8 mouse cellular contexts compared by ENCODE assay signal in the genomic region with DNA sequence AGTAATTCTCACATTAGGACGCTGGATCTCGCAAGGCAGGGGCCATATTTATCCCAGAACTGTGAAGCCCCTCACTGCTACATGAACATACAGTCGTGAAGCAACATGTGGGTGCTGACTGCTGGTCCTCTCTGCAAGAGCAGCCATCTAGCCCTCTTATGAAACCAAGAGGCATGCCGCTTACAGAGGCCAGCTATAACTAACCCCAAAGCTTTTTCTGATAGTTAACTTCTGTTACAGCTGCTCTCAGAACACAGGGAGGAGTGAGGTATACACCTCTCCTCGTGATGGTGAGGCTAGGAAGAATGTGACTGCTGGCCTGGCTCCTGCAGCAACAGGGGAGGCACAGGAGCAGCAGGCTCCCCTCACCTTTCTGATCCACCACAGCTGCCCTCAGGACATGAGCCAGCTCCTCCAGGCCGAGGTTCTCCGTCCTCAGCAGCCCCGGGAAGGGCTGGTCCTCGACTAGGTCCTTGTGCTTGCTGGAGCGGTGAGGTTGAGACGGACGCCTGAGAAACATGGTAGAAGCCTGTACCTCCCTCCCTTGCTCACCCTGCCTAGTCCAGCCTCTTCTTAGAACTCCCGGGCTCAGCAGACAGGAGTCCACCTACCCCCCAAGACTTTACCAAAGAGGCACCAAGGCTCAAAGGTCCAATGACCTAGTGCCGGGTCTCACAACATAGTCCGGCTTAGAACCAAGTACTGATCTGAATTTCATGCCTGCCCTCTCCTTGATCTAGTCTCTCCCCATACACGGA. TPM values are rescaled to one million over a fixed set of nuclear protein-coding genes. Genes with fewer than 3 reads are reported as not detected.
DNase-seq lines count a peak whose midpoint lies in the region; ATAC-seq and TF ChIP-seq lines count a peak whose summit lies in the region.

No protein-coding gene starts in this region.

- no peaks in the 10 kb centered on the region for H3K27me3 ChIP-seq in heart, embryonic 11.5 days (ENCODE audit: control insufficient read depth, insufficient read depth, low read length)
- no peaks in the 10 kb centered on the region for H3K27me3 ChIP-seq in liver, embryonic 14.5 days (ENCODE audit: control insufficient read depth, insufficient read depth, low read length)
- H3K27me3 ChIP-seq in stomach, postnatal 0 days (ENCODE audit: control insufficient read depth, insufficient read depth, low read length) = no peaks in the 10 kb centered on the region

- intact Hi-C loops in heart, postnatal 36 days (cut with DNase I) = loop anchor here (2.0 kb wide), 1 partner anchor 40 kb away; the partner anchor contains the start of gene Arpc4

- peak; percentile 33 for ATAC-seq in heart, embryonic 11.5 days (replicated peaks; ENCODE audit: insufficient number of reproducible peaks, low FRiP score, low TSS enrichment)
- peak; percentile 69 for ATAC-seq in liver, embryonic 14.5 days (ENCODE audit: insufficient read depth)
- ATAC-seq in stomach, postnatal 0 days (ENCODE audit: low FRiP score, low TSS enrichment) = peak; percentile 60

- H3K9ac ChIP-seq in heart, embryonic 11.5 days (ENCODE audit: low read depth, low read length) = peak overlapping the region; percentile 84
- peak overlapping the region; percentile 72 for H3K9ac ChIP-seq in liver, embryonic 14.5 days (replicated peaks)
- peak overlapping the region; percentile 66 for H3K9ac ChIP-seq in stomach, postnatal 0 days (ENCODE audit: low read length)

- peak overlapping the region; percentile 93 for H3K4me2 ChIP-seq in heart, embryonic 11.5 days
- H3K4me2 ChIP-seq in liver, embryonic 14.5 days (ENCODE audit: low read depth) = peak overlapping the region; percentile 93
- H3K4me2 ChIP-seq in stomach, postnatal 0 days (replicated peaks; ENCODE audit: low read depth) = peak overlapping the region; percentile 74

- TF ChIP-seq CTCF in liver, embryonic 14.5 days (IDR thresholded peaks at IDR 0.05; ENCODE audit: low read depth) = no peak
- no peak for TF ChIP-seq CTCF in stomach, postnatal 0 days (IDR thresholded peaks at IDR 0.05; ENCODE audit: low read depth)

- H3K9me3 ChIP-seq in heart, embryonic 11.5 days (replicated peaks; ENCODE audit: control insufficient read depth, low read length) = no peaks in the 10 kb centered on the region
- no peaks in the 10 kb centered on the region for H3K9me3 ChIP-seq in liver, embryonic 14.5 days (ENCODE audit: control insufficient read depth, low read length)
- no peaks in the 10 kb centered on the region for H3K9me3 ChIP-seq in stomach, postnatal 0 days (ENCODE audit: control insufficient read depth, low read length)

- WGBS in heart, embryonic 11.5 days (ENCODE audit: insufficient replicate concordance) = 17% methylated on average over 16 of the region's 16 CpGs
- WGBS in liver, embryonic 14.5 days (ENCODE audit: insufficient replicate concordance) = 11% methylated on average over 16 of the region's 16 CpGs
- WGBS in stomach, postnatal 0 days = 10% methylated on average over 16 of the region's 16 CpGs

- peak overlapping the region; percentile 30; the same call in 1 of the 2 replicates for H3K27ac ChIP-seq in heart, embryonic 11.5 days (ENCODE audit: low read depth, low read length)
- H3K27ac ChIP-seq in liver, embryonic 14.5 days = no peak overlapping the region
- H3K27ac ChIP-seq in stomach, postnatal 0 days (replicated peaks) = peak overlapping the region; percentile 8; the same call in 1 of the 2 replicates

- H3K4me1 ChIP-seq in heart, embryonic 11.5 days (ENCODE audit: control insufficient read depth, insufficient read depth, low read length) = peaks cover 8% of the 10 kb centered on the region
- H3K4me1 ChIP-seq in liver, embryonic 14.5 days (replicated peaks; ENCODE audit: control insufficient read depth in 2 of 2, insufficient read depth in 2 of 2, low read length in 1 of 2) = peaks cover 4 to 11% of the 10 kb centered on the region in 2 experiments; a peak in 3 of 4 replicates
- H3K4me1 ChIP-seq in stomach, postnatal 0 days (replicated peaks; ENCODE audit: control insufficient read depth, insufficient read depth) = peaks cover 3% of the 10 kb centered on the region; the same call in 1 of the 2 replicates

- H3K36me3 ChIP-seq in heart, embryonic 11.5 days (ENCODE audit: control insufficient read depth, insufficient read depth, low read length) = no peaks in the 10 kb centered on the region
- H3K36me3 ChIP-seq in liver, embryonic 14.5 days (replicated peaks; ENCODE audit: control insufficient read depth, insufficient read depth, low read depth) = no peaks in the 10 kb centered on the region
- no peaks in the 10 kb centered on the region for H3K36me3 ChIP-seq in stomach, postnatal 0 days (ENCODE audit: control insufficient read depth, insufficient read depth, low read length)

- DNase-seq in heart, postnatal 36 days = no peak
- DNase-seq in 416B (ENCODE audit: low read depth) (peak; percentile 29), adipocyte (ENCODE audit: low spot score) (peak; percentile 32)
- peak; percentile 29 for DNase-seq in heart, postnatal 4 days
- DNase-seq in liver, embryonic 14.5 days (ENCODE audit: low read depth in 3 of 3, low spot score in 3 of 3) = peak in 1 of 3 experiments; percentile 16
- no peak for DNase-seq in stomach, postnatal 0 days (ENCODE audit: low spot score)
- DNase-seq in retina, postnatal 1 day = no peak

- H3K4me3 ChIP-seq in heart, embryonic 11.5 days (ENCODE audit: low read depth, low read length) = peak overlapping the region; percentile 68
- peak overlapping the region; percentile 65 to 82 for H3K4me3 ChIP-seq in liver, embryonic 14.5 days (ENCODE audit: insufficient read depth in 1 of 2, low read depth in 2 of 2, low read length in 2 of 2)
- peak overlapping the region; percentile 57 for H3K4me3 ChIP-seq in stomach, postnatal 0 days (ENCODE audit: low read depth, low read length)

- no peak for TF ChIP-seq EP300 in liver, embryonic 14.5 days (IDR thresholded peaks at IDR 0.05; ENCODE audit: low read depth)
- no peak for TF ChIP-seq EP300 in stomach, postnatal 0 days (optimal IDR thresholded peaks at IDR 0.05)

RNA-seq across cellular contexts. Expression of gene Rpusd3, which starts 0.5 kb away (rescaled TPM):
- polyA plus RNA-seq in heart, embryonic 11.5 days (2014; fragmentation: Nextera tagmentation; extraction: Ambion mirVana) = 15.9 and 21.2 TPM in 2 replicates
- total RNA-seq in heart, postnatal 36 days (2021) = 10 to 100 TPM in 1 of 2 experiments, 1 to 10 TPM in 1; 9.9 to 11.6 TPM
- total RNA-seq in heart, postnatal 4 days (2021) = 1 to 10 TPM; 7.1 to 7.9 TPM
- 8.1 and 12.8 TPM in 2 replicates for polyA plus RNA-seq in liver, embryonic 14.5 days (2012; rRNA removed)
- 8.6 and 11.0 TPM in 2 replicates for polyA plus RNA-seq in liver, embryonic 14.5 days (2014; fragmentation: Nextera tagmentation; extraction: Ambion mirVana)
- polyA plus RNA-seq in stomach, postnatal 0 days (2015; fragmentation: Nextera tagmentation; extraction: Ambion mirVana) = 11.8 and 12.9 TPM in 2 replicates

RNA-seq across cellular contexts. Expression of gene Cidec, which starts 16.9 kb away (rescaled TPM):
- not detected in 2 replicates for polyA plus RNA-seq in heart, embryonic 11.5 days (2014; fragmentation: Nextera tagmentation; extraction: Ambion mirVana)
- total RNA-seq in heart, postnatal 36 days (2021) = 10 to 100 TPM in 1 of 2 experiments, 1 to 10 TPM in 1; 2.5 to 14.0 TPM
- total RNA-seq in heart, postnatal 4 days (2021) = 1 to 10 TPM; 1.8 to 2.3 TPM
- polyA plus RNA-seq in liver, embryonic 14.5 days (2012; rRNA removed) = 0.02 TPM in 2 replicates
- polyA plus RNA-seq in liver, embryonic 14.5 days (2014; fragmentation: Nextera tagmentation; extraction: Ambion mirVana) = 0.13 TPM in 1 of 2 replicates, not detected in the other
- 31.0 and 31.2 TPM in 2 replicates for polyA plus RNA-seq in stomach, postnatal 0 days (2015; fragmentation: Nextera tagmentation; extraction: Ambion mirVana)

RNA-seq across cellular contexts. Expression of gene Jagn1, which starts 23.7 kb away (rescaled TPM):
- 58.9 and 65.8 TPM in 2 replicates for polyA plus RNA-seq in heart, embryonic 11.5 days (2014; fragmentation: Nextera tagmentation; extraction: Ambion mirVana)
- total RNA-seq in heart, postnatal 36 days (2021) = 10 to 100 TPM; 20.4 to 20.9 TPM
- 10 to 100 TPM; 28.3 to 34.7 TPM for total RNA-seq in heart, postnatal 4 days (2021)
- polyA plus RNA-seq in liver, embryonic 14.5 days (2012; rRNA removed) = 23.1 and 24.3 TPM in 2 replicates
- 27.0 and 31.7 TPM in 2 replicates for polyA plus RNA-seq in liver, embryonic 14.5 days (2014; fragmentation: Nextera tagmentation; extraction: Ambion mirVana)
- polyA plus RNA-seq in stomach, postnatal 0 days (2015; fragmentation: Nextera tagmentation; extraction: Ambion mirVana) = 69.2 and 69.6 TPM in 2 replicates

RNA-seq across cellular contexts. Expression of gene Ttll3, which starts 29.6 kb away (rescaled TPM):
- polyA plus RNA-seq in heart, embryonic 11.5 days (2014; fragmentation: Nextera tagmentation; extraction: Ambion mirVana) = 1.5 and 2.6 TPM in 2 replicates
- total RNA-seq in heart, postnatal 36 days (2021) = 1 to 10 TPM in 1 of 2 experiments, under 1 TPM in 1; 0.67 to 1.5 TPM
- total RNA-seq in heart, postnatal 4 days (2021) = 1 to 10 TPM; 1.7 to 2.7 TPM
- polyA plus RNA-seq in liver, embryonic 14.5 days (2012; rRNA removed) = 1.6 and 2.3 TPM in 2 replicates
- 0.41 and 0.44 TPM in 2 replicates for polyA plus RNA-seq in liver, embryonic 14.5 days (2014; fragmentation: Nextera tagmentation; extraction: Ambion mirVana)
- 1.2 TPM in 2 replicates for polyA plus RNA-seq in stomach, postnatal 0 days (2015; fragmentation: Nextera tagmentation; extraction: Ambion mirVana)

RNA-seq across cellular contexts. Expression of gene Il17re, which starts 39.7 kb away (rescaled TPM):
- polyA plus RNA-seq in heart, embryonic 11.5 days (2014; fragmentation: Nextera tagmentation; extraction: Ambion mirVana) = 0.72 TPM in 2 replicates
- under 1 TPM; 0.65 to 0.67 TPM for total RNA-seq in heart, postnatal 36 days (2021)
- 1 to 10 TPM; 1.1 to 1.3 TPM for total RNA-seq in heart, postnatal 4 days (2021)
- 0.11 and 0.24 TPM in 2 replicates for polyA plus RNA-seq in liver, embryonic 14.5 days (2012; rRNA removed)
- 0.08 TPM in 1 of 2 replicates, not detected in the other for polyA plus RNA-seq in liver, embryonic 14.5 days (2014; fragmentation: Nextera tagmentation; extraction: Ambion mirVana)
- 25.5 and 30.6 TPM in 2 replicates for polyA plus RNA-seq in stomach, postnatal 0 days (2015; fragmentation: Nextera tagmentation; extraction: Ambion mirVana)

Comparison
In these comparisons a context has a peak if more than half of its experiments do, and no peak if none do; other contexts are left out.
1. DNase-seq: peak in 416B (single experiment), adipocyte (single experiment) and heart, postnatal 4 days (single experiment); none in heart, postnatal 36 days (0 of 2), stomach, postnatal 0 days (single experiment) and retina, postnatal 1 day (single experiment).
2. RNA of gene Cidec, which starts 16.9 kb away (polyA plus RNA-seq): 31.0 to 31.2 TPM in stomach, postnatal 0 days; 0.02 to 0.13 TPM in liver, embryonic 14.5 days and not detected in heart, embryonic 11.5 days; every median in the first group is over 10 times any median in the second.
3. Peak in every context shown above with its lines, with median percentiles within 50 percentile points of each other: ATAC-seq, H3K4me2 ChIP-seq, H3K4me3 ChIP-seq and H3K9ac ChIP-seq.